Mouse (Mus musculus) right cerebral cortex, adult 18-20 months (tissue): Measurements from ENCODE around the gene Plppr3.
"Not testable (repeated sequence)": the region's sequence is repeated elsewhere in the genome, so short reads cannot be mapped to it uniquely, and the experiment has no call there.

ENCODE experiments used
- DNase-seq: peaks from one replicate; pipeline ENCODE4 v3.0.0; 2022; ENCODE audit warnings: mixed read lengths

Gene Plppr3

GRCm38 (mm10) chr10:79900951-79901410, 26.5 kb upstream of the Plppr3 start:
- DNase-seq = peak; percentile 91

- no peak for DNase-seq
Observed at GRCm38 (mm10) chr10:79897316-79898245, 23.1 kb upstream of the Plppr3 start.

DNA sequence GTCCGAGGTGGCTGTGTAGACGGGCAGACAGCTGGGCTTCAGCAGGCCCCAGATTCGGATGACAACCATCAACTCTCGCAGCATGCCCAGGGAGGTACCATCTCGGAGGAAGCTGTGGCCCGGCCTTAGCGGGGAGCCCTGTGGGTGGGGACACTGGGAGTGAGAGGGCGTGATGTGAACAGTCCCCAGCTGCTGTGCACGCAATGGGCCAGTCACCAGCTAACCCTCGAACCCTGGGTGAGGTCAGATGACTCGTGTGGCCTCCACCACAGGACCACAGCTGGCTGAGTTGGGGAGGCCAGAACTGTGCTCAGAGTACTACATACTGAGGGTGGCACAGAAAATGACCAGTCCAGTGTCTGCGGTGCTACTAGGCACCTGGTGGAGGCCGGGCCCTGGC, 22.4 kb upstream of the Plppr3 start:
- DNase-seq = no peak

DNA sequence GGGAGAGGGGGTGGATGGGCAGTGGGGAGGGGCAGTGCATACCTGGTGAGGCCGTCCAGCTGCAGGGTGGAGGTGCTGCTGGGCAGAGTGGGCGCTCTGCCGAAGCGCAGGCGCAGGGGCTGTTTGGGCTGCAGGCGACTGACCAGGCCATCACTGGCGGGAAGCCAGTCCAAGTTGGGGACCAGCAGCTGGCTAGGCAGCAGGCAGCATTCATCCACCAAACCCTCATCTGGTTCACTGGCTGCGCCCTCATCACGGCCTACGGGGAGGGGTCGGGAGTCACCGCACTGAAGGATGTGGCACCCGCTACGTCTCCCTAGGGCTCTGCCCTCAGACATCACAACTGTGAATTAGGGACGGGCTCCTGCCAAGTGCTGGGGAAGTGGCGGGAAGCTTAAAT, 21.9 kb upstream of the Plppr3 start:
- no peak for DNase-seq

GRCm38 (mm10) chr10:79892451-79893118, 18.2 kb upstream of the Plppr3 start:
- DNase-seq = peak; percentile 72

DNA sequence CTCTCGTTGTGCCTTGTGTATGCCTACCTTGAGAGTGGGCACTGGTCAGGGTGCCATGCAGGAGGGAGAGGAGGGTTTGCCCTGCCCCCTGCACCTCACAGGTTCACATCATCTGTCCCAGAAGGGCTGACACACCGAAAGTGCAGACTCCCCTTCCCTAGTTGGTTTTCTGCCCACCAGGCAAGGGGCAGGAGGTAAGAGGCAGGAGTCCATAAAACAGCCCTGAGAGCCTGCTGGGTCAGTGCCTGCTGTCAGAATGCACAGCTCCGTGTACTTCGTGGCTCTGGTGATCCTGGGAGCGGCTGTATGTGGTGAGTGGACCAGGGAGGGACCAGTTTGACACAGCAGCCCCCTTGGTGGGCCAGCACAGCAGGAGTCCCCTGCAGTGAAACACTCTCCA, 16.2 kb upstream of the Plppr3 start, which contains the start of gene Cfd:
Cfd (plus strand) TSS at position 184 of the 400 bp plus-strand sequence.
- no peak for DNase-seq

DNA sequence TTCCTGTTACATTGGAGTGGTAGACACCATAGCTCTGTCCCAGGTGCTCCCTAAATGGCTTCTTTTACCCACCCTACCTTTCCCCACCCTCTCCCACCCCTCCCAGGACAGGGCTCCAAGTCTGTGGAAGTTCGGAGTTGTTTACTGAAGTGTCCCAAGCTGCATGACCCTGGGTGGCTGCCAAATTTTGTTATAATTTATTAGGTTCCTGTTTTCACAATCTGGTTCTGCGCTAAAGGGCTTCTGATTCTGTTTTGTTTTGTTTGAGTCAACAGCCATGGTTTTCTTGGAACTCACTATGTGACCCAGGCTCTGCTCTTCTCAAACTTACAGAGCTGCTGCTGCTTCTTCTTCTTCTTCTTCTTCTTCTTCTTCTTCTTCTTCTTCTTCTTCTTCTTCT, 15.0 kb upstream of the Plppr3 start:
- no peak for DNase-seq

DNA sequence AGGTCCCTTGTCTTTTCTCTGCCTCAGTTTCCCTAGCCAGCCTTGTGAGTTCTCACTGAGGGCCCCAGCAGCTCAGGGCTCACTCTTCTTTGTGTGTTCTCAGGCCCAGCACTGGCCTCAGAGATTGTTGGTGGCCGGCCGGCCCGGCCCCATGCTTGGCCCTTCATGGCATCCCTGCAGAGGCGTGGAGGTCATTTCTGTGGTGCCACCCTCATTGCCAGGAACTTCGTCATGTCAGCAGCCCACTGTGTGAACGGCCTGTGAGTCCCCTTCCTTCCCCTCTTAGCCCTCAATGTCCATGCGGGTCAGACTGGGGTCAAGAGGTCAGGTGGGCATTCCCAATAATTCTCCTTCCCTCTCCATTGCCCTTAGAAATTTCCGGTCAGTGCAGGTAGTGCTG, 12.2 kb upstream of the Plppr3 start:
- DNase-seq = no peak

DNA sequence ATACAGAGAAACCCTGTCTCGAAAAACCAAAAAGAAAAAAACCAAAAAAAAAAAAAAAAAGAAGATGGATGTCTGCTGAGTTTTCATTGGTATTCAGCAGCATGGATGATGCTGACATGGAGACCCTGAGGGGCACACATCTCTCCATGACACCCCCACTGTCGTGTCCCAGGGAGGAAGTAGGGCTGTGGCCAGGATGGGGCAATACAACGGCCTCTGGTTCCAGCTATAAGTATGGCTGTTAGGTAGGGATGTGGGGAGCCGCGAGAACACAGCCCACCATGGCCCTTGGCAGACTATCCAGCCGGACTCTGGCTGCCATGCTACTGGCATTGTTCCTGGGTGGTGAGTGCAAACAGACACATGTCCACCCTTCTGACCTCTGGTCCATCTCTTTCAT, 11.6 kb upstream of the Plppr3 start, which contains the start of gene Elane:
Elane (plus strand) TSS at position 194 of the 400 bp plus-strand sequence.
- DNase-seq = no peak

GRCm38 (mm10) chr10:79884938-79885337, 10.5 kb upstream of the Plppr3 start:
- DNase-seq = not testable (repeated sequence)

GRCm38 (mm10) chr10:79884446-79884845, 10.0 kb upstream of the Plppr3 start:
- no peak for DNase-seq

- DNase-seq = peak; percentile 80
Observed at GRCm38 (mm10) chr10:79883297-79884084, 9.1 kb upstream of the Plppr3 start.

- DNase-seq = no peak
Observed at GRCm38 (mm10) chr10:79881981-79882380, 7.5 kb upstream of the Plppr3 start.

DNA sequence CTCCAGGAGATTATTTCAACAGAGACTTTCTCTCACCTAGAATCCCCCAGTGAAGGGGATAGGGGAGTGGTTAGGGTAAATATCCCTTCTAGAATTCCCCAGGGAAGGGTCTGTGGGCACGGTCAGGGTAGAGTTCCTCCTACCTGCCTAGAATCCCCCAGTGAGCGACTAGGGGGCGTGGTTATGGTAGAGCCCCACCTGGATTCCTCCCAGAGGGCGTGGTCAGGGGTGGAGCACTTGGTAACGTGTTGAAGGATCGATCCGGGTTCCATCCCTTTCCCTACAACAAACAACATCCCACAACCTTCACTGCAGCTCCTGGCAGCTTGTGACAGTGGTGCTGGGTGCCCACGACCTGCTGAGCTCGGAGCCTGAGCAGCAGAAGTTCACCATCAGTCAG, 6.3 kb upstream of the Plppr3 start:
- DNase-seq = no peak

- no peak for DNase-seq
Observed at GRCm38 (mm10) chr10:79879527-79879926, 5.1 kb upstream of the Plppr3 start.

DNA sequence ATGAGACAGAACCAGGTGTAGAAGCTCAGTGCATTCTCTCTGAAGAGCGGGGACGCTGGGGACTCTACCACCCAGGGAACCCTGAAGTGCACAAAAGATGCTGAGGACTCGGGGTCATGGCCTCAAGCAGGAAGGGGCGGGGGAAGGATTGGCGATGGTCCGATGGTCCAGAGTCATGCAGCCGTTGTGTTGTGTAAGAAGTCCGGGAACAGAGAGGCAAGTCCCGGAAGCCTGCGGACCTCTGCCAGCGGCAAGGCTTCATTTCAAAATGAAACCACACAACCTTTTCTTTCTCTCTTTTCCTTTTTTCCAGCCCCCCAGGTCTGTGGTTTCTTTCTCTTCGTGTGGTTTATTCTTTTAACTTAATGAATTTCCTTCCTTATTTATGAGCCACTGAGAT, 3.3 kb upstream of the Plppr3 start:
- DNase-seq = no peak

GRCm38 (mm10) chr10:79877174-79877573, 2.7 kb upstream of the Plppr3 start:
- no peak for DNase-seq

DNA sequence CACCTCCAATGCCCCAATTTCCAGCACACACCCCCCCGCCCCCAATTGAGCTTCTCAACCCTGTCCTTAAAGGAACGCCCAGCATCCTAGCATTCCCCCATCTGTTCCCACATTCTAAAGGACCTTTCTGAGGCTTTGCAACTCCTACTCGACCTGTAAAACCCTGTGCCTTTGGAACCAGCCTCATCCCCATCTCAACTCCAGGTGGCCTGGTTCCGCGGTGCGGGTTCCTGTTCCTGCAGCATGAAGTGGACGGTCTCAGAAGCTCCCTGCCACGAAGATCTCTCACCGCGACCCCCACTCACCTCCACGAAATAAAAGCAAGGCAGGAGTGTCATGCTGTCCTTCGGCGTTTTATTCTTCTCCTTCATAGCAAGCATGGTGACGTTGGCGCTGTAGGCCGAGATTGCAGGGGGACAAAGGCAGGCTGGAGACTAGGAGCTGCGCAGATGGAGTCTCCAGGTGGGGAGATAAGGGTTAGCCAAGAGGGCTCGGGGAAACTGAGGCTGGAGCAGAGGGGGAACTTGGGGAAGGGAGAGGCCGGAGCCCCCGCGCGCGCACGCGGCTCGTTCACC, 632 bp downstream of the Plppr3 start:
- no peak for DNase-seq

- DNase-seq = no peak
Observed at GRCm38 (mm10) chr10:79873313-79873712, 1.1 kb downstream of the Plppr3 start.

- no peak for DNase-seq
Observed at GRCm38 (mm10) chr10:79872862-79873261, 1.6 kb downstream of the Plppr3 start.

- DNase-seq = no peak
Observed at GRCm38 (mm10) chr10:79871845-79872244, 2.6 kb downstream of the Plppr3 start.

- no peak for DNase-seq
Observed at GRCm38 (mm10) chr10:79866601-79867000, 7.8 kb downstream of the Plppr3 start.
